Mouse (Mus musculus) heart, embryonic 11.5 days (tissue): ENCODE results near the gene C77080. TPM values are rescaled to one million over a fixed set of nuclear protein-coding genes. Genes with fewer than 3 reads are reported as not detected.

Source experiments
- ATAC-seq: fragments of 200-750 bp; cut with Nextera tagmentation; replicated peaks from 2 replicates; pipeline ENCODE4 v1.8.0; 2017; ENCODE audit warnings: moderate library complexity; ENCODE audit not compliant: insufficient number of reproducible peaks, low FRiP score, low TSS enrichment
- H3K27ac ChIP-seq: fragments of 300-500 bp; sonication (generic); 2 replicates; pipeline ENCODE4 v1.5.1; 2014; ENCODE audit warnings: mild to moderate bottlenecking, low read depth, low read length
- H3K27me3 ChIP-seq: fragments of 300-500 bp; sonication (generic); 2 replicates; pipeline ENCODE4 v1.6.1; 2014; ENCODE audit warnings: mild to moderate bottlenecking, low read length, mixed read lengths; ENCODE audit not compliant: control insufficient read depth, insufficient read depth
- H3K36me3 ChIP-seq: fragments of 300-500 bp; sonication (generic); 2 replicates; pipeline ENCODE4 v1.6.1; 2014; ENCODE audit warnings: mild to moderate bottlenecking, low read length, moderate library complexity, mixed read lengths; ENCODE audit not compliant: control insufficient read depth, insufficient read depth
- H3K4me1 ChIP-seq: fragments of 300-500 bp; sonication (generic); 2 replicates; pipeline ENCODE4 v1.6.1; 2014; ENCODE audit warnings: low read length; ENCODE audit not compliant: control insufficient read depth, insufficient read depth
- H3K4me2 ChIP-seq: fragments of 300-500 bp; sonication (generic); 2 replicates; pipeline ENCODE4 v1.6.1; 2014; ENCODE audit warnings: mild to moderate bottlenecking, moderate library complexity
- H3K4me3 ChIP-seq: fragments of 300-500 bp; sonication (generic); 2 replicates; pipeline ENCODE4 v1.5.1; 2014; ENCODE audit warnings: low read depth, low read length
- H3K9ac ChIP-seq: fragments of 300-500 bp; sonication (generic); 2 replicates; pipeline ENCODE4 v1.6.1; 2014; ENCODE audit warnings: mild to moderate bottlenecking, low read depth, low read length, moderate library complexity
- H3K9me3 ChIP-seq: fragments of 300-500 bp; sonication (generic); replicated peaks from 2 replicates; pipeline ENCODE4 v1.6.1; 2016; ENCODE audit warnings: low read length; ENCODE audit not compliant: control insufficient read depth
- WGBS: fragments of 180-500 bp; shearing (Covaris S2); extraction: QIAGEN DNeasy Blood & Tissue Kit; methylation state at CpG from one replicate; pipeline ENCODE4 v1.1.7; 2014; ENCODE audit not compliant: insufficient replicate concordance; 5-methylcytosine and 5-hydroxymethylcytosine counted together
- polyA plus RNA-seq: library from polyadenylated mRNA; unstranded; fragments of >200 nt; fragmentation: Nextera tagmentation; extraction: Ambion mirVana; gene quantifications from 2 replicates; pipeline ENCODE4 v1.2.1, GENCODE M21; 2014

C77080 gene
- polyA plus RNA-seq, 1 experiment from 2014 or later = 1.5 TPM

DNA sequence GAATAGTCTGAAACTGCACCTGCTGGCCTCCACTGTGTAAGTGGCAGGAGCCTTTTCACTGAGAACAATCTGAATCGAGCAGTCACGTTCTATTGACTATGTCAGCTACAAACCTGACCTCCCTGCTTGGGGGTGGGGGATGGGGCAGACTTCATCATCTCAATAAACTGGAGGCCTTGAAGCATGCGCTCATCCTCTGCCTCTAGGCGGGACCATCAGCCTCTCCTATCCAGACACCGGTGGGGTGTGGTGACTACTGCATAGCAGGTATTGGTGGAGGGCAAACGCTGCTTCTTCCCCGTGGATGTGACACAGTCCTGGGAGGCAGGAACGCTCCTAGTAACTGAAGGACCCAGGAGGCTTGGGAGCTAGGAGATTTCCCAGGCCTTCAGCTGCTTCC lies 30.3 kb downstream of the C77080 start:
- H3K4me3 ChIP-seq = no peak overlapping the region
- H3K4me1 ChIP-seq = peaks cover 31% of the 10 kb centered on the region
- no peaks in the 10 kb centered on the region for H3K36me3 ChIP-seq
- no peaks in the 10 kb centered on the region for H3K9me3 ChIP-seq
- no peak overlapping the region for H3K9ac ChIP-seq
- H3K27me3 ChIP-seq = peaks cover 81% of the 10 kb centered on the region
- WGBS = 43% methylated on average over 8 of the region's 8 CpGs
- no peak for ATAC-seq
- H3K4me2 ChIP-seq = no peak overlapping the region
- no peak overlapping the region for H3K27ac ChIP-seq

DNA sequence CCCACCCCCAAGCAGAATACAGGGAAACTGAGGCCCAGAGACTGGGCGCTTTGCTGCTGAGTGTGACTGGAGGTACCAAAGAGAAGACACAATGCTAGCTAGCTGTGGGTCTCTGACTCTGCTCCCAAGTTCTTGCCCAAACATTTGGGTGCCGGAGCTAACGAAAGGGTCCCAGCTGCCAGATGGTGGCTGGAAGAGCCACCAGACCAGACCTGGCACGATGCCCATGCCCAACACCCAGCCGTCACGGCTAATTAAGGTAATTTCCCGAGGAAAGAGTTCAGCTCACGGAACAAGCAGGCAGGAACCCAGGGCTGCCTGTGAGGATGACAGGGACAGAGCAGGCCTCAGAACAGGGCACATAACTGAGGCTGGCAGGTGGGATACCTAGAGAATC lies 33.2 kb downstream of the C77080 start:
- peaks cover 97% of the 10 kb centered on the region for H3K27me3 ChIP-seq
- no peaks in the 10 kb centered on the region for H3K9me3 ChIP-seq
- peaks cover 27% of the 10 kb centered on the region for H3K4me1 ChIP-seq
- peak overlapping the region; percentile 49 for H3K4me2 ChIP-seq
- no peak overlapping the region for H3K9ac ChIP-seq
- H3K27ac ChIP-seq = no peak overlapping the region
- peak overlapping the region; percentile 14; the same call in 1 of the 2 replicates for H3K4me3 ChIP-seq
- no peak for ATAC-seq
- 28% methylated on average over 8 of the region's 8 CpGs for WGBS
- no peaks in the 10 kb centered on the region for H3K36me3 ChIP-seq

DNA sequence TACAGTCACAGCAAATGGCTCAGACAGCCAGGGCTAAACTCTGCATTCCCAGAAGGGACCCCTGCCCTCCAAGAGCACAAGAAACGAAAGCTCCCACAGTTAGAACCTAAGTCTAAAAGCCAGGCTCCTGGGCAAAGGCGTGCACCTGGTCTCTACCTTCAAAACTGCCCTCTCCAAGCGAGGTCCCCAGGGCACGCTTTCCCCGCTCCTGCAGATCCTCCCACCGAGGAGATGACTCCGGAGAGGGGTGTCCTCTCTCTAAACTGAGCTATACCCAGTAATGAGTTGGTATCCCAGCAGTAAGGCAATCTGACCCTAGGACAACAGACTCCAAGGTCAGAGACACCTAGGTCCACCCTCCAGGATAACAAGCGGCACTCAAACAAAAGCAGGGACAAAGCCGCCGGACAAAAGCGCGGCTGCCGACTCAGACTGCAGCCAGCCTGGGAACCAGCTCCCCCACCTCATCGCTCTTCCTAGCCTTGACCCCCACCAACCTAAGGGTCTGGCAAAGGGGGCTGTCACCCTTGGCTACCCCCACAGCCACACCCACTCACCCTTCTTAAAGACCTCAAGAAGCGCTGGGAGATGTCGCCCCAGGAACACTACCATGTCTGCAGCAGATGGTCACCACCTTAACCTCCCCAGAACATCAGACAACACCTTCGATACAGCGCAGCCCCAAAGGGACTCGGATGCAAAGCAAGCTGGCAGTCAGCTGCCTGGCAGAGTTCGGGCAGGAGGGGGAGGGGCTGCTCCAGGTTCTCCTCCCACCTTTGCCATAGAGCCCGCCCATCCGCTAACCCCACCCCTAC lies 33.8 kb downstream of the C77080 start:
- Histone ChIP-seq H3K27me3 (peaks cover 97% of the 10 kb centered on the region), H3K4me3 (peak overlapping the region; percentile 14; the same call in 1 of the 2 replicates), H3K9me3 (no peaks in the 10 kb centered on the region), H3K4me2 (peak overlapping the region; percentile 49), H3K9ac (no peak overlapping the region), H3K27ac (no peak overlapping the region), H3K36me3 (no peaks in the 10 kb centered on the region), H3K4me1 (peaks cover 28% of the 10 kb centered on the region)
- no peak for ATAC-seq
- 8% methylated on average over 22 of the region's 22 CpGs for WGBS

DNA sequence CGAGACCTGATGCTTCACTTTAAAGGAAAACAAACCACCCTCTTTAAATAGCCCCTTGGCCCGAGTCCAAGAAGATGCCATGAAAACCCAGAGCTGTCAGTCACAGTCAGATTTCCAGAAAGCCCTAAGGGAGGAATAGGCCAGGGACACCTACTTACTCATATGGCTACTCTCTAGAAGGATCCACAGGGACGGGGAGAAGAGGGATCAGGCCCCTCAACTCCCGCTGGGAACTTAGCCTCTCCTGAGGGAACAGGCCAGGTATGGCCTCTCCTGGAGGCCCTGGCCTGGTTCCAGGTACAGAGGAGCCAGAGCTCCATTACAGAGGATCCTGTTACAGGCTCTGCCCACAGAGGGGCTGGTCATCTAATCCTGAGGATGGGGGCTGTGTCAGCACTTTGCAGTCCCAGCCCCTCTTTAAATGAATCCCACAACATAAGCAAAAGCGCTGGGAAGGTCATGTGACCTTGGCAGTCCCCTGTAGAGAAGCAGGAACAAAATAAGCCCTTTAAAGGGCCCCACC lies 34.7 kb downstream of the C77080 start:
- Histone ChIP-seq H3K27ac (no peak overlapping the region), H3K9ac (no peak overlapping the region), H3K4me3 (no peak overlapping the region), H3K4me2 (no peak overlapping the region), H3K9me3 (no peaks in the 10 kb centered on the region), H3K27me3 (peaks cover 97% of the 10 kb centered on the region), H3K36me3 (no peaks in the 10 kb centered on the region), H3K4me1 (peaks cover 28% of the 10 kb centered on the region)
- WGBS = 23% methylated on average over 5 of the region's 5 CpGs
- no peak for ATAC-seq

DNA sequence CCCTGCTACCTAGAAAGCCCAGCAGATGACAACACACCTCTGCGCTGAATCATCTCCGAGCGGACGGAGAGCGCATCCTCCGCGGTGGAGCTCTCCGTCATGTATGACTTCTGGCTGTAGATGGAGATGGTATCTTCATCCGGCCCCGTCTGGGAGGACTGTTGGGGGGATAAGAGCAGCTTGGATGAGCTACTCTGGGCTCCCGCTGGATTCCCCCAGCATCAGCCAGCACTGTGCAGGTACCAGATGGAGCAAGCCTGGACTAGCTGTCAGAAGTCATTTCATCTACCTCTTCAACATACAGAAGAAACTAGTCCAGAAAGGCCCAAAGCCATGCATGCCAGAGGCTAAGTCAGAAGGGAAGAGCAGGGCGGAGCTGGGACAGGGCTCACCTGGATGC lies 35.9 kb downstream of the C77080 start:
- no peak overlapping the region for H3K4me3 ChIP-seq
- WGBS = 90% methylated on average over 12 of the region's 12 CpGs
- peaks cover 28% of the 10 kb centered on the region for H3K4me1 ChIP-seq
- no peaks in the 10 kb centered on the region; the same call in 1 of the 2 replicates for H3K36me3 ChIP-seq
- H3K9ac ChIP-seq = no peak overlapping the region
- H3K27me3 ChIP-seq = peaks cover 95% of the 10 kb centered on the region
- no peak overlapping the region for H3K27ac ChIP-seq
- no peaks in the 10 kb centered on the region for H3K9me3 ChIP-seq
- H3K4me2 ChIP-seq = no peak overlapping the region
- no peak for ATAC-seq

DNA sequence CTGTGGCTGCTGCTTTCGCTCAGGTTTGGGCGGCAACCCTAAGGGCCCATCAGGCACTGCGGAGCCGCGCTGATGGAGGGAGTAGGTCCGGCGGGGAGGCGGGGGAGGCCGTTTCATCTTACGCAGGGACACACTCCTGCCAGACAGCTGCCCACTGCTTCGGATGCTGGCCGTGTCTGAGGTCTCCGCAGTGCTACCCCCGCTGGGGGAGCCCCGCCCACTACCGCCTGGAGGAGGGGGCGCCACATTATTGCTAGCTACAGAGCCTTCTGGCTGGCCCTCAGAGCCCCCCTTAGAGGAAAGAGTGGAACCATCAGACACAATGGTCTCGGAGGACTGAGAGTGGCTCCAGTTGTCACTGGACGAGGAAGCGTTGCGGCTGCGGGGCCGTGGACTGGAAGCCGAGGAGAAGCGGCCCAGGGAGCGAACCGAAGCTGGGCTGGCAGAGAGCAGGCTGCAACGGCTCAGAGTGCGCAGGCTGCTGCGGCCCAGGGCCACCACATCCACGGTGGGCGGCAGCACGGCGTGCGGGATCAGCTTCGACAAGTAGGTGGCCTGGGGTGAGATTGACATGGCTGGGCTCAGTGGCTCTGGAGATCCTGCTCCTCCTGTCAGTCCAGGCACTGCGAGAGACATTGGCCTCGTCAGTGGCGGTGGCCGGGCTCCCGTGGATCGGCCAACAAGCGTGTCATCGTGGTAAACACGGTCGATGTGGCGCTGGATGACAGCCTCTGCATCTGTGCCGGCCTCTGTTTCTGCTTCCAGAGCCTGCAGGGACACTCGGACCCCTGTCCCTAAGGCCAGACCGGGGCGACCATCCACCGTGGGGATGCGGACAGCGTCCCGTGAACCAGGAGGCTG lies 37.6 kb downstream of the C77080 start:
- peaks cover 6% of the 10 kb centered on the region for H3K36me3 ChIP-seq
- no peak overlapping the region for H3K27ac ChIP-seq
- peak overlapping the region; percentile 41 for H3K4me3 ChIP-seq
- H3K4me2 ChIP-seq = peak overlapping the region; percentile 74
- peaks cover 93% of the 10 kb centered on the region for H3K27me3 ChIP-seq
- WGBS = 23% methylated on average over 55 of the region's 55 CpGs
- peak overlapping the region; percentile 28; the same call in 1 of the 2 replicates for H3K9ac ChIP-seq
- peaks cover 28% of the 10 kb centered on the region for H3K4me1 ChIP-seq
- ATAC-seq = no peak
- H3K9me3 ChIP-seq = no peaks in the 10 kb centered on the region

DNA sequence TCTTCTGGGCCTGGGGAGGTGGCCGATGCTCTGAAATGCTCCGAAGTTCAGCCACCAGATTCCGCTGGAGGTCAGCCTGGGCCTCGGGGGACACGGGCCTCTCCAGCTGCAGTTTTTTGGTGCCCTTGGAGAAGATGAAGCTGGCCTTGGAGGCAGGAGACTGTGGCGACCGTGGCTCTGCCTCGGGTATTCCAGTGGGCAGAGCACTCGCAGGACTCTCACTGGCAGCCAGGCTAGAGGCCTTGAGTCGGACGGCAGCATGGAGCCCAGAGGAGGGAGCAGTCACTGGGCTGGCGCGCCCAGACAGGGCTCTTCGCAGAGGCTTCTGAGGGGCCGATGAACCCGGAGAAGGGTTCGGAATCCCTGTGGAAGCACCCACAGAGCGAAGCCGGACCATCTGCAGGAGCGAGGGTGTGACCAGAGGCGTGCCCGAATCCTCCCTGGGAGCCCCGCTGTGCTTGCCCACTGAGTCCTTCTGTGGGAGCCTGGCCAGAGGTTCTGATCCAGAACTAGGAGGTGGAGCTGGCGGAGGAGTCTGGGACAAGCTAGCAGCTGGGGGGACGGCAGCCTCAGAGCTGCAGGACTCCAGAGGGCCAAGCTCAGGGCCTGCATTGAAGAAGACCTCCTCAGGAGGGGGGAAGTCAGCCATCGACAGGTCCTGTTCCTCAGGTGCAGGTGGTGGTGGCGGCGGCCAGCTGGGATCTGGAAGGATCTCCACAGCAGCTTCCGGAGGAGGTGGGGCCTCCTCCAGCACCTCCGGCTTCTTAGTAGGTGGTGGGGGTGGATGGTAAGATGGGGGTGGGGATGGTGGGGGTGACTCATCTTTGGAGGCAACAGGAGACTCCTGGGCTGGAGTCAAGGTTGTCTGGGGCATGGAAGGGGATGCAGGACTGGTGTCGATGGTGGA lies 38.9 kb downstream of the C77080 start:
- Histone ChIP-seq H3K4me3 (no peak overlapping the region), H3K36me3 (peaks cover 15% of the 10 kb centered on the region), H3K27me3 (peaks cover 80% of the 10 kb centered on the region), H3K4me2 (no peak overlapping the region), H3K27ac (no peak overlapping the region), H3K9me3 (no peaks in the 10 kb centered on the region), H3K4me1 (peaks cover 19% of the 10 kb centered on the region), H3K9ac (no peak overlapping the region)
- WGBS = 42% methylated on average over 31 of the region's 31 CpGs
- ATAC-seq = no peak
